Mouse (Mus musculus) heart, embryonic 16.5 days (tissue): Measurements from ENCODE around the gene Gmpr2. TPM values are rescaled to one million over a fixed set of nuclear protein-coding genes. Genes with fewer than 3 reads are reported as not detected.
A peak's percentile ranks its signal among the peaks of the same experiment; 100 is the strongest.

Experiments used
- ATAC-seq: fragments of 200-750 bp; cut with Nextera tagmentation; replicated peaks from 2 replicates; pipeline ENCODE4 v1.8.0; 2017; ENCODE audit warnings: moderate number of reproducible peaks; ENCODE audit not compliant: insufficient read depth, low FRiP score; ENCODE audit errors: extremely low read depth
- H3K27ac ChIP-seq: fragments of 300-500 bp; sonication (generic); 2 replicates; pipeline ENCODE4 v1.5.1; 2014; ENCODE audit warnings: mild to moderate bottlenecking, low read length, control low read depth, moderate library complexity
- H3K27me3 ChIP-seq: fragments of 300-500 bp; sonication (generic); 2 replicates; pipeline ENCODE4 v1.6.1; 2014; ENCODE audit warnings: low read length, mixed read lengths; ENCODE audit not compliant: control insufficient read depth, insufficient read depth
- H3K36me3 ChIP-seq: fragments of 300-500 bp; sonication (generic); 2 replicates; pipeline ENCODE4 v1.6.1; 2014; ENCODE audit not compliant: control insufficient read depth, insufficient read depth
- H3K4me1 ChIP-seq: fragments of 300-500 bp; sonication (generic); 2 replicates; pipeline ENCODE4 v1.6.1; 2014; ENCODE audit warnings: low read length, mixed read lengths; ENCODE audit not compliant: control insufficient read depth, insufficient read depth
- H3K4me2 ChIP-seq: fragments of 300-500 bp; sonication (generic); 2 replicates; pipeline ENCODE4 v1.6.1; 2014; ENCODE audit warnings: low read depth, mild to moderate bottlenecking, control low read depth, low read length
- H3K4me3 ChIP-seq: fragments of 300-500 bp; sonication (generic); 2 replicates; pipeline ENCODE4 v1.5.1; 2014; ENCODE audit warnings: mild to moderate bottlenecking, control low read depth, low read length
- H3K9ac ChIP-seq: fragments of 300-500 bp; sonication (generic); 2 replicates; pipeline ENCODE4 v1.6.1; 2014; ENCODE audit warnings: low read length, control low read depth
- H3K9me3 ChIP-seq: fragments of 300-500 bp; sonication (generic); replicated peaks from 2 replicates; pipeline ENCODE4 v1.6.1; 2016; ENCODE audit warnings: low read length; ENCODE audit not compliant: control insufficient read depth
- WGBS: fragments of 180-500 bp; shearing (Covaris S2); extraction: QIAGEN DNeasy Blood & Tissue Kit; methylation state at CpG from one replicate; pipeline ENCODE4 v1.1.7; 2014; 5-methylcytosine and 5-hydroxymethylcytosine counted together
- polyA plus RNA-seq: library from polyadenylated mRNA; unstranded; fragments of >200 nt; fragmentation: Nextera tagmentation; extraction: Ambion mirVana; gene quantifications from 2 replicates; pipeline ENCODE4 v1.2.1, GENCODE M21; 2015

Gmpr2 gene
- 43.0 and 43.9 TPM in 2 replicates for polyA plus RNA-seq

DNA sequence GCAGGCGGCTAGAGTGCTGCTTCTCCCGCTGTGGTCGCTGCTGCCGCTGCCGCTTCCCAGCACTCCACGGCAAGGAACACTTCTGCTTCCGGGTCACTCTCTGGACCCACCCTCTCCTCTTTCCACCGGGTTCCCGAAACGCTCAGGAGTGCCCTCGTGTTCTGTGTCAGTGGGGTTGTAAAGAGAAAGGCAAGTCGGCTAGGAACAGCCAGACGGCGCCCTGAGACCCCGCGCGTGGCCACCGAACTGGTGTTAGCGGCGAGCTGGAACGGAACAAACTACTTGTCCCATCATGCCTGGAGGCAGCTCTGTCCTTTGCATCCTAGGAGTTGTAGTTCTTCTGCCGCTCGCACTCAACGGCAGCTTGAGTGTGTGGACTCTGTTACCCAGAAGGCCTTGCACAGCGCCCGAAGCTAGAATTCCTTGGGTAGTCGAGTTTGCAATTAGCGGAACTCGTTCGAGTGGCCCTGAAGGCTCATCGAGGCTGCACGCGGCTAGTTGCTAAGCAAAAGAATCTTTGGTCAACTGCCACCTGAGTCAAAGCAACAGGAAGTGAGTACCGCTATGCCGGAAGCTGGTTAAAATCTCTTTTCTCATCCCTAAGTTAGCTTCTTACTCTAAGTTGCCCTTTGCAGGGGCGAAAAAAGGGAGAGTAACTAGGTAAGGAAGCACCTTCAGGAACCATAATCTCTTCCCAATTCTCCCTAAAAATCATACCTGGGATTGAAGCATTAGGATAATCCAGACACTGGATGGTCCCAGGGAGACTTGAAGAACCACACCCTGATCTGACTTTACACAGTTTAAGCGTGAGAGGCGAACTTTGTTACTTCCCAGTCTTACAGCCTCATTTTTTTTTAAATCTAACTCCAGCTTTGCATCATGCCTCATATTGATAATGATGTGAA, at the start of gene Gmpr2, which contains the start of gene Nedd8:
Gene Gmpr2 (plus strand): TSS at position 109 of the 908 bp plus-strand sequence.
Gene Nedd8 (minus strand): TSS at position 292 of the 908 bp plus-strand sequence.
- H3K9ac ChIP-seq = peak within 1 kb of the TSS; percentile 91

DNA sequence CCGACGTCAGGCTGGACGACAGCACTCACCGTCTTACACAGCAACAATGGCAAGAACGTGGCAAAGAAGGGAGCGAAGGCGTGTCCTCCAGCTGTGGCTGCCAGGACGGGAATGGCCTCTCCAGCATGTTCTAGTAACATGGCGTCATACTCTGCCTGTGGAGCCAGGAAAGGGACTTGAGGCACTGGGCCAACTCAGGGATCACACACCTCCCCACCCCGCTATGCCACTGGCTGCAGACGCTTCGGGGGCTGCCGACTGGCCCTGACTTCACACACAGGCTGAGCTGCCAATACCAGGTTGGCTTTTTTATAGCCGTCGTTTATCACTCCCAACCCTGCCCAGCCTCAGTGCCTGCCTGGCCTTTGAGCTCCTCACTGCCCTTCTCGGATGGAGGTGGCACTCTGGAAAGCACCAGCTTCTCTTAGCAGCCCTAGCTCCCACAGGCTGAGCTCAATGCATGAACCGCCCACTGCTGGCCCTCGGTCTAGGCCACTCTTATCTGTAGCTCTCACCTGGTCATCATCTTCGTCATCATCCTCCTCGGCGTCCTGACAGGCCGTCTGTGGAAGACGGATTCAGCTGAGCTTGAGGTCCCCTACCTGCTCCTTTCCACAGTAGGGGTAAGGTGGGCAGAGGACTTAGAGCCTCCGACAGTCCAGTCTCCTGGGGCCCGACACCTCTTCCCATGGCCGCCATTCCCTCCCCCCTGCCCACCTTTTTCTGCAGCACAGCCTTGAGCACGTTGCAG, 43.5 kb upstream of the Gmpr2 start:
- H3K36me3 ChIP-seq = peaks cover 77% of the 10 kb centered on the region
- H3K27ac ChIP-seq = no peak overlapping the region
- H3K4me3 ChIP-seq = no peak overlapping the region
- no peak overlapping the region for H3K4me2 ChIP-seq
- H3K27me3 ChIP-seq = no peaks in the 10 kb centered on the region
- no peak overlapping the region for H3K9ac ChIP-seq
- WGBS = 89% methylated on average over 27 of the region's 27 CpGs
- ATAC-seq = no peak
- no peaks in the 10 kb centered on the region for H3K4me1 ChIP-seq
- no peaks in the 10 kb centered on the region for H3K9me3 ChIP-seq

More for the DNA sequence above, at the start of gene Gmpr2, which contains the start of gene Nedd8:
- Histone ChIP-seq H3K4me3 (peak within 1 kb of the TSS; percentile 94), H3K4me1 (peaks cover 16% of the 10 kb centered on the region), H3K36me3 (peaks cover 19% of the 10 kb centered on the region), H3K9me3 (no peaks in the 10 kb centered on the region), H3K27me3 (no peaks in the 10 kb centered on the region), H3K4me2 (peak within 1 kb of the TSS; percentile 97), H3K27ac (peak within 1 kb of the TSS; percentile 85)
- peak; percentile 98 for ATAC-seq
- 1% methylated on average over 38 of the region's 38 CpGs for WGBS

GRCm38 (mm10) chr14:55629312-55629711, 42.4 kb upstream of the Gmpr2 start:
- Histone ChIP-seq H3K4me3 (no peak overlapping the region), H3K4me2 (no peak overlapping the region), H3K9me3 (no peaks in the 10 kb centered on the region), H3K27me3 (no peaks in the 10 kb centered on the region), H3K4me1 (no peaks in the 10 kb centered on the region), H3K9ac (no peak overlapping the region), H3K27ac (no peak overlapping the region), H3K36me3 (peaks cover 84% of the 10 kb centered on the region)
- ATAC-seq = no peak
- 54% methylated on average over 5 of the region's 5 CpGs for WGBS

DNA sequence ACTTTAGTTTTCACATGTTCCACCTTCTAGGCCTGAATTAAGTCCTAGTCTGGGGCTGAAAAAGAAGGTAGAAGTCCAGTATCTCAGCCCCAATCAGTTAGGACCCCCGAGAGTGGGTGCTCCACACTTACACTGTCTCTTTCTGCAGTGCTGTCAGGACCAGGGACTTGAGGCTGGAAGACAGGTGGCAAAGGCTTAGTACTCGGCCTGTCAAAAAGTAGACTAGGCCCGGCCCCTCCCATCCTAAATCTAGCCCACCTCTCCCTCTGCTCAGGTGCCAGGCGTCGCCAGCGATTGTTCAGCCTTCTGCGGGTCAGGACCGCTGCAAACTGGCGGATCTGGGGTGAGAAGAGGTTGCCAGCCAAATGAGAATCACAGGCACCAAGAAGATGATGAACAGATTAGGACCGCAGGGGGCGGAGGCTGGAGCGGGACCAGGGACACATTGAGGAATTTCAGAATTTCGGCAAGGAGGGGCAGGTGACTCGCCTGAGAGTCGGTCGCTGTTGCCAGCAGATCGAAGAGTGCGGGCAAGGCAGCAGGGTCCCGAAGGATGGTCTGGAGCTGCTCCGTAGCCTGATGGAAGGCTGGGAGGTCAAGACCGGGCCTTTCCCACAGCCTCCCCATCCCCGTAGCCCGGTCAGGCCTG, 36.7 kb upstream of the Gmpr2 start:
- 3% methylated on average over 23 of the region's 23 CpGs for WGBS
- H3K36me3 ChIP-seq = peaks cover 71% of the 10 kb centered on the region
- H3K4me2 ChIP-seq = peak overlapping the region; percentile 89
- H3K27ac ChIP-seq = peak overlapping the region; percentile 69
- peak; percentile 31 for ATAC-seq
- H3K9ac ChIP-seq = peak overlapping the region; percentile 84
- H3K27me3 ChIP-seq = no peaks in the 10 kb centered on the region
- peaks cover 11% of the 10 kb centered on the region for H3K4me1 ChIP-seq
- no peaks in the 10 kb centered on the region for H3K9me3 ChIP-seq
- peak overlapping the region; percentile 81 for H3K4me3 ChIP-seq

DNA sequence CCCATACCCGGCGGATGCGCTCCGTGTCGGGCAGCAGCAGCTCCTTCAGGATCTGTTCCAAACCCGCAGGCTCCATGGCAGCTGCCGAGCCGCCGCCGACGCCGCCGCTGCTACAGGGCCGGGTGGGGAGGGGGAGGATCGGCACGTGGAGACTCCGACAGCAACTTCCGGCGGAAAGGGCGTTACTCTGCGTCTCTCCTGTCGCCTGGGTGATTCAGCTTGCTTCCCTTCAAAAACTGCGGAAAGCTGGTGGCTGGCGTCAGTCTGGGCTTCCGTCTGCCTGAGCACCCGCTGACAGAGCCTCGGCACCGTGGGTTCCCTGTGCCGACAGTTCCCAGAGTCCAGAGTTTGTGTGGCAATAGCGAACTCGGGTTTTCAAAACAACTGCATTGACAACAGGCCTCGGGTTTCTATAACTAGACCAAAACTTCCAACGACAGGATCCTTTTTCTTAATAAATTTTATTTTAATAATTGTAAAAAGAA, 36.2 kb upstream of the Gmpr2 start, which contains the start of gene Ipo4:
Gene Ipo4 (minus strand): TSS at position 435 of the 485 bp plus-strand sequence.
- Histone ChIP-seq H3K4me2 (peak within 1 kb of the TSS; percentile 89), H3K9ac (peak within 1 kb of the TSS; percentile 84), H3K9me3 (no peaks in the 10 kb centered on the region), H3K4me3 (peak within 1 kb of the TSS; percentile 81), H3K36me3 (peaks cover 71% of the 10 kb centered on the region), H3K4me1 (peaks cover 11% of the 10 kb centered on the region), H3K27ac (peak within 1 kb of the TSS; percentile 69), H3K27me3 (no peaks in the 10 kb centered on the region)
- WGBS = under 1% methylated on average over 33 of the region's 33 CpGs
- ATAC-seq = peak; percentile 88

GRCm38 (mm10) chr14:55637795-55638194, 33.9 kb upstream of the Gmpr2 start, which contains the start of gene Gm49378:
Gene Gm49378, minus strand, starts transcription at chr14:55637895.
- WGBS = 91% methylated on average over 9 of the region's 9 CpGs
- no peak within 1 kb of the TSS for H3K27ac ChIP-seq
- H3K4me2 ChIP-seq = no peak within 1 kb of the TSS
- H3K27me3 ChIP-seq = no peaks in the 10 kb centered on the region
- peaks cover 58% of the 10 kb centered on the region for H3K36me3 ChIP-seq
- ATAC-seq = no peak
- H3K4me1 ChIP-seq = peaks cover 17% of the 10 kb centered on the region
- H3K4me3 ChIP-seq = no peak within 1 kb of the TSS
- no peaks in the 10 kb centered on the region for H3K9me3 ChIP-seq
- H3K9ac ChIP-seq = no peak within 1 kb of the TSS

DNA sequence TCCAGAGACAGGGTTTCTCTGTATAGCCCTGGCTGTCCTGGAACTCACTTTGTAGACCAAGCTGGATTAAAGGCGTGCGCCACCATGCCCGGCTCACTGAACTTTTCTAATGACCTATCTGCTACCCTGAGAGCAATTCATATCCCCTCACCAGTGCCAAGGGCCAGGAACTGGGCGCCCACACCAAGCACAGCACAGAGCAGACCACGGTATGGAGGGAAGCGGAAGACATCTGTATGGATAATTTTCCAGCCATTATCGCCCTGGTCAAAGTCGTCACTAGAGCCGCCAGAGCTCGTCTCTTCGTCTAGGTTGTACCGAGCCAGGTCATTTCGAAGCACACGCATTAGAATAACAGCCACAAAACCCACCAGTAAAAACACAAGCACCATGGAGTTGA, 30.9 kb upstream of the Gmpr2 start:
- WGBS = 96% methylated on average over 14 of the region's 14 CpGs
- no peak for ATAC-seq
- H3K9me3 ChIP-seq = no peaks in the 10 kb centered on the region

GRCm38 (mm10) chr14:55641291-55641690, 30.4 kb upstream of the Gmpr2 start:
- Histone ChIP-seq H3K27me3 (no peaks in the 10 kb centered on the region), H3K4me1 (peaks cover 19% of the 10 kb centered on the region), H3K27ac (no peak overlapping the region), H3K36me3 (peaks cover 44% of the 10 kb centered on the region), H3K4me2 (no peak overlapping the region), H3K9me3 (no peaks in the 10 kb centered on the region), H3K9ac (no peak overlapping the region), H3K4me3 (no peak overlapping the region)
- ATAC-seq = no peak
- 93% methylated on average over 13 of the region's 13 CpGs for WGBS

More for the DNA sequence above, 30.9 kb upstream of the Gmpr2 start:
- Histone ChIP-seq H3K4me3 (no peak overlapping the region), H3K27ac (no peak overlapping the region), H3K9ac (no peak overlapping the region), H3K27me3 (no peaks in the 10 kb centered on the region), H3K4me2 (no peak overlapping the region), H3K4me1 (peaks cover 23% of the 10 kb centered on the region), H3K36me3 (peaks cover 47% of the 10 kb centered on the region)
